Mouse (Mus musculus): Measurements from ENCODE around the gene Prdm8.

The Prdm8 gene

GRCm38 (mm10) chr5:98167180-98167824 lies at the start of gene Prdm8:
Gene Prdm8, plus strand, starts transcription at chr5:98167198.
- peak; percentile 77 for DNase-seq (ENCODE audit: low read depth)

DNA sequence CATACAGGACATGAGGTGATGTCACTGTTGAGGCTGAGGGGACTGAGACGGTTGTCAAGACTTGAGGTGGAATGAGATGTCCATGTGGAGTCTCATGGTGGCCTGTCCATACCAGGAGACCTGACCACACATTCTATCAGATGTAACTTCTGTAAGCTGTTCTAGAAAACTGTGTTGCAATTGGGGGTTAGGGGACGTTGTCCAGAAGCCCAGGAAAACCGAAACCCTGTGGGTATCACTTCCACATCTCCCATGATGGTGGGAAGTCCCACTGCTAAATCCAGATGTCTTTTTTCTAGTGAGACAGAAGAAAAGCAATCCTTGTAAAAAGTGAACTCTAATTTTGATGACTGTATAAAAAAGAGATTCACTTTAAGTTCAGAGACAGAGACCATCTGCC lies 39.9 kb upstream of the Prdm8 start:
- DNase-seq (ENCODE audit: low read depth): no peak

- no peak for DNase-seq (ENCODE audit: low read depth)
Measured at GRCm38 (mm10) chr5:98138545-98139296, 28.3 kb upstream of the Prdm8 start.

- no peak for DNase-seq (ENCODE audit: low read depth)
Measured at GRCm38 (mm10) chr5:98139297-98139660, 27.7 kb upstream of the Prdm8 start.

DNA sequence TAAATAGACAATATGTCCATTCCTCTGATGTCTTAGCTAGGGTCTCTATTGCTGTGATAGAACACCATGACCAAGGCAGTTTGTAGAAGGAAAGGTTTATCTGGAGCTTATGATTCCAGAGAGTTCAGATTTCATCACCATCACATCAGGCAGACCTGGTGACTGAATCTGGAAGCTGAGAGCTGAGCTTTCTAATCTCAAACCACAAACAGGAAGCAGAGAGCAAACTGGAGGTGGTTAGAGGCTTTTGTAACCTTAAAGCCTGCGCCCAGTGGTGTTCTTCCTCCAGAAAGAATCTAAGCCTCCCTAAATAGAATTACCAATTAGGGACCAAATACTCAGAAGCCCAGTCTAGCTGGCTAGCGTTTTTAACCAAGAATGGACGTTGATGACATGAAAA lies 20.1 kb upstream of the Prdm8 start:
- DNase-seq (ENCODE audit: low read depth): peak; percentile 12

- DNase-seq (ENCODE audit: low read depth): no peak
Measured at GRCm38 (mm10) chr5:98166116-98166515, 882 bp upstream of the Prdm8 start.

DNA sequence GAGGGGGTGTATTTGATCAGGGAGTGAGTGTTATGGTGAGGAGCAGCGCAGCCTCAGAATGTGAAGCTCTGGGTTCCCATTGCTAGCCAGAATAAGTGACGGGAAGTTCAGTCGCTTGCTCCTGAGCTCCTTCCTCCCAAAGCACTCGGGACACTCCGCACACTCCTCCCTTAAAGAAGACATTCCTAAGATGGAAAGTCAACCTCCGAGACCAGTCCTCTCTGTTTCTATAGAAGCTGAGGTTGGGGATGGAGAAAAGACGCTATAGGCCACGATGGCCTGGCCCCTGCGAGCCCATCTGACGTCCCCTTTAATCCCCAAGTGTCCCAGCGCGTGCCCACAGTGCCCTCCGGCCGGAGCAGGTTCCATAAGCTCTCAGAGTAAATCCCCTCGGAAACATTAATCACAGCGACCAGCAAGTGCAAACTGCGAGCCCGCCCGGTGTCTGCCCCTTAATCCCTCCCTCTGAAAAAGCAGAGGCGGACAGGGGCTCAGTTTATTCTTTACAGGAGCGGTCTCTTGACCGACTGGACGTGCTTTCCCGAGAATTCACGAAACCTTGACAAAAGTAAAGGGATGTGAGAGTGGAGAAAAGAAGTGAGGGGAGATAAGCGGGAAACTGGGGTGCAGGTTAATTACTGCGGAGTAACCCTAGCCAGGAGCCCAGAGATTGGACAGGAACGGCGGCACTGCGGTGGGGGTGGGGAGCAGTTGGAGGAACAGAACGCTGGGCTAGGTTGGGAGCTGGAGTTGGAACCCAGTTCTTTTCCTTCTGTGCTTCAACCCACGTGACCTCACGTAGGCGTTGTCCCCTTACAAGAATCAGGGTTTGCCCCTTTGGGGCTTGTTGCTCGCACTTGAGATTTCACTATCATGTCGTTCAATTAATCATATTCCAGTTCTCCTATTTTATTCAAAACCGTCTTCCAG lies 1.6 kb downstream of the Prdm8 start:
- no peak for DNase-seq (ENCODE audit: low read depth)

DNA sequence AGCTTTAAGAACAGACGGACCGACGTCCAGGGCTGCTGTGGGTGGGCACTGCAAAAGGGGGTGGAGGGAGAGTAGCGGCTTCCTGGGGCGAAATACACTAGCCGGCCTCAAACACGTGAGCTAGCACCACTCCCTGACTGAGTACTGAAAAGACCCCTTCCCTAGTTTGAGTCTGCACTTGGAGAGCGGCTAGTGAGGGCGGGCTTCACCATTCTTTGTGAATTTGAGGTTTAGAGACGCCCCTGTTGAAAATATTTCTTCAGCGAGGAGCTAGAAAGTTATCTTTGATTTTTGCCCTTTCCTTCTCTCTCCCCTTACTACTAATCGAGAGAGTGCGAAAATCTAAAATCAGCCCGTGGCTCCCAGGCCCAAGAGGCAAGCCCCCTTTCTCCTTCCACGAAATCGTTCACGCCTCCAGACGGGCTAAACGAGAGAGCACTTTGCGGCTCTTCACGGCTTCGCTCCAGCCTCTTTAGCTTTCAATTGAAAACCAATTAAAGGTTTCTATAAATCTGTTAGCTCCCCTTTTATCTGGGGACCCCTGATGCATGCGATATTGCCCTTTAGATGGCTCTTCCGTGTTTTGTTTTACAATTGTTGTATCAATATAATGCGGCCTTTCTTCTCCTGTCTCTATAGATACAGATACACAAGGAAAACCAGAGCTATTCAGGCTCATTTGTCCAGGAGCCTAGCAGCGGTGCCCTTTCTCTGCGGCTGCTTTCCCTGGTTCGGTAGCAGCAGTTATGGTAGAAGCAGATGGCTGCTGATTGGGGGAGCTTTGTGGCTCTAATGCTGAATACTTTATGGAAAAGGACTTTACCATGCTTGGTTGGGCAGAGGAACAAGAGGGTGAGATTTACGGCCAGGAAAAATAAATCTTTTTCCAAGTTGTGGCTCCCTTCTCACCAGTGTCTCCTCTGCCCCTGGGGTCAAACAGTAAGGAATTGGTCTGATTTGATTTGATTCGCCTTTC lies 2.7 kb downstream of the Prdm8 start:
- DNase-seq (ENCODE audit: low read depth): no peak

- no peak for DNase-seq (ENCODE audit: low read depth)
Measured at GRCm38 (mm10) chr5:98171651-98172230, 4.7 kb downstream of the Prdm8 start.

DNA sequence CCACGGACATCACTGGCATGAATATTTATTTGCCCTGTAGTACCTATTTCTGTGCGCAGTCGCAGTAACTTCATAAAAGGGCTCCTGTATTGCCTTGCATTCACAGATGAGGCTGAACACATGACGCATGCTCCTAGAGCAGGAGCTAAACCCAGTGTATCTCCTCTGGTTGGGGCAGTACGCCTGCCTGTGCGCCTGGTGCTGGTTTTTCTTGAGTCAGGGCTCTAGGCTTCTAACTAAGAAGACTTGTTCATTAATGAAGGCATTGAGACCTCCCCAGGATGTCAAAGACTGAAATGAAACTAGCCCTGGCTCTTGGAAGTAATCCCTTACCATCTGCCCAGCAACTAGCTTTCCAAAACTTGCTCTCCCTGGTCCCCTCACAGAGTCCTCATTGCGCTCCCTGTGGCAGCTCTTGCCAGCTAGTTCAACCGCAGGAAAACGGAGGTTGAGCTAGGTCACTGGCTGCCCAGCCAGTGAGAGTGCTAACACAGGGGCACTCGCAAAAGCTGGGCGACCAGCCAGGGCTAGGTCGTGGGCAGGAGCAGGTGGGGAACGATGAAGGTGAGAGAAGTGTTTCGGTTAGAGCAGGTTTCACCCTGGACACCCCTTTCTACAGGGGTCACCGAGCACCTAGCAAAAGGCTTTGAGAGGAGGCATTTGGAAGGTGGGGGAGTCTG lies 5.6 kb downstream of the Prdm8 start:
- no peak for DNase-seq (ENCODE audit: low read depth)

DNA sequence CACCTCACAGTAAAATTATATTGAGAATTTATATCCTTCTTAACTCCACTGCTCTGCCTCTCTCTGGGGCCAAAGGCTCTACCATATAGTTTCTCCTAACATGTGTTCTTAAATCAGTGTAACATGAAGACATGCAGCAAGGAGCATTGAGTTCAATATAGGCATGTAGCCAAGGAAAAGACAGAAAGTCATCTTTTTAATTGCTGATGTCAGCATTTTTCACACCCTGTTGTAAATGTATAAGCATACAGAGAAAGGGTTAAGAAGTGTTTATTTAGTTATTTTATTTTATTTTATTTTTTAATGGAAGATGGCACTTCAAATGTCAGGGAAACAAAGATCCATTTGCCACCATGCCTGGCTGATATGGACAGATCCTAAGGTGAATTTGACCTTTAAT lies 6.7 kb downstream of the Prdm8 start:
- no peak for DNase-seq (ENCODE audit: low read depth)

- DNase-seq (ENCODE audit: low read depth): no peak
Measured at GRCm38 (mm10) chr5:98179606-98180005, 12.6 kb downstream of the Prdm8 start.

DNA sequence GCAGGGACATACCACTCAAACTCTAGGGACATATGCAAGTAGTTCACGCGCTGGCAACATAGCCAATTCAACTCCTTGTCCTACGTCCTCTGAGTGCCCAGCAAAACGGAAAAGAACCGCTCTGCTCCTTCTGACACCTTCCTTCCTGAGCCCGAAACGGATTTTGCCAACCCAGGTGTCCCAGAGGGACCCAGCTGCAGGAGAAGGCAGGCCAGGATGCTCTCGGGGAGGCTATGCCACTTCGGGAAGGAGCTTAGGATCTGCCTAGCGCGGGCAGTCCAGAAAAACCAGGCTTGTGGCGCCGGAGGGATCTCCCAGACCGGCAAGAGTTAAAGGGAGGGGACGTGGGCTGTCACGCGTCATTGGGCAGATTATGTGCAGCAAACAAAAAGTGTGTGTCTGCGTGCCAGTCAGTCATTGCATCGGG lies 13.5 kb downstream of the Prdm8 start:
- peak; percentile 15 for DNase-seq (ENCODE audit: low read depth)

GRCm38 (mm10) chr5:98180888-98181635 lies 14.1 kb downstream of the Prdm8 start:
- no peak for DNase-seq (ENCODE audit: low read depth)

- DNase-seq (ENCODE audit: low read depth): no peak
Measured at GRCm38 (mm10) chr5:98181686-98182602, 14.9 kb downstream of the Prdm8 start.

DNA sequence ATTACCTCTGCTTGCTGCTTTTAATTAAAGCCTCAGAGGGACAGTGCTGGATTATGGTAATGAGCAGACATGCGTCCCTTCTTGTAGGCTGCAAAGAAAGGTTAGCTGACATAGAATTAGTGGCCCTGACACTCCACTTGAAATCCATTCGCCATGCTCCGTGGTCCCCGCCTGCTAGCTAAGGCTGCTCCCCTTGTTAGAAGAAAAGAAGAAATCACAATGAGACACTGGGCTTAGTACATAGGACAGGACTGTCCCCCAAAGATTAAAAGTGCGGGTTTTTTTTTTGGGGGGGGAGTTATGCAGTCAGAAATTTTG lies 15.6 kb downstream of the Prdm8 start:
- DNase-seq (ENCODE audit: low read depth): no peak

DNA sequence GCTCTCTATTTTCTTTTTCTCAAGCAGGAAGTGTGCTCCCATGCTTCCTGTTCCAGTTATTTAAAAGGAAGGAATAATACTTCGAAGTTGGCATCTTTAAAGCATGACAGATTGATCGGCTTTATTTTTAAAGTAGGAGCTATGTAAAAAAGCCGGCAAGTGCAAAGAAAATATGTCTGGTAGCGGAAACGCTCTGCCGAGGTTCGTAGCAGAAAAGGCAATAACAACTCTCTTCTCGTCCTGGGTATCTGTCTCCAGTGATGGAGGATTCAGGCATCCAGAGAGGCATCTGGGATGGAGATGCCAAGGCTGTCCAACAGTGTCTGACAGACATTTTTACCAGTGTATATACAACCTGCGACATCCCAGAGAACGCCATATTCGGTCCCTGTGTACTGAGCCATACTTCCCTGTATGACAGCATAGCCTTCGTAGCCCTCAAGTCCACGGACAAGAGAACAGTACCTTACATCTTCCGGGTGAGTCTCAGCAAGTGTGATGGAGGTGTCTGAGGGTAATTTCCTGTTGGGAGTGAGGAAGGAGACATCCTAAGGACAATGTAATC lies 16.1 kb downstream of the Prdm8 start:
- DNase-seq (ENCODE audit: low read depth): peak; percentile 19

DNA sequence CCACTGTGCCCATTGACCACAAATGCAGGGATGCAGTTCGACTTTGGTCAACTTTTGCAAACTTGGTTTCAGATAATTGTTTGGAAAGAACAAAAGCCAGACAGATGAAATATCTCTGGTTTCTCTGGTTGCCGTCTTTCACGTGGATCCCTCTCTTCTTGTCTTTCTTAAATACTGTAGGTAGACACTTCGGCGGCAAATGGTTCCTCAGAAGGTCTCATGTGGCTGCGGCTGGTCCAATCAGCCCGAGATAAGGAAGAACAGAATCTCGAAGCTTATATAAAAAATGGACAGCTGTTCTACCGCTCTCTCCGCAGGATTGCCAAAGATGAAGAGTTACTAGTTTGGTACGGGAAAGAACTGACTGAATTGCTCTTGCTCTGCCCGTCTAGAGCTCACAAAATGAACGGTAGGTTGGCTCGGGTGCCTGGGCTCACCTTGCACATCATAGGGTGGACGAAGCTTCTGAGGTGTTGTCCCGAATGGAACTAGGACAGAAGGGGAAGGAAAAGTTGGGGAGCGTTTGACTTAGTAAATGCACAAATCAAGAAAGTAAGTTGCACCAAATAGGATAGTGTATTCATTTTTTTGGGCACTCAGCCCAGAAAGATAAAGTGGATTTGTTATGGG lies 17.4 kb downstream of the Prdm8 start:
- peak; percentile 28 for DNase-seq (ENCODE audit: low read depth)
